Mouse (Mus musculus) cerebellum, adult 9-11 months (tissue): ENCODE results near the gene Gpm6b.

Source experiments
- DNase-seq: peaks from one replicate; pipeline ENCODE4 v3.0.0; 2022

Gpm6b gene

DNA sequence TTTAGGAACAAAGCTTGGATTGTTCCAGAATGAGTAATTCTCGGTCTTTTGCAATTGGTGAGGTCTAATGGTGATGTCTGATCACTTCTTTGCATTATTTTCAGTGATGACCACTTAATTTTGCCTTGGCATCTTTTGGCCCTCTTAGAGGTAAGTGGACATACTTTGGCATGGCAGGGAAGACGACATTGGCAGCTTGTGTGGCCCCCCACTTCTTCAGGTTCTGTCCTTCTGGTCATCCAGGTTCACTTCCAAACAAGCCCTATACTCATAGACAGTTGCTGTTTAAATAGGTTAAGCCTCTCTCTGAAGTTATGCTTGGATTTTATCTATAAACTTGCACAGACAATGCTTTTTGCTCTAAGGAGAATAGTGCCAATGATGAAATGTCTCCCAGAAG is 120.2 kb downstream of the Gpm6b start:
- DNase-seq = peak; percentile 53

DNA sequence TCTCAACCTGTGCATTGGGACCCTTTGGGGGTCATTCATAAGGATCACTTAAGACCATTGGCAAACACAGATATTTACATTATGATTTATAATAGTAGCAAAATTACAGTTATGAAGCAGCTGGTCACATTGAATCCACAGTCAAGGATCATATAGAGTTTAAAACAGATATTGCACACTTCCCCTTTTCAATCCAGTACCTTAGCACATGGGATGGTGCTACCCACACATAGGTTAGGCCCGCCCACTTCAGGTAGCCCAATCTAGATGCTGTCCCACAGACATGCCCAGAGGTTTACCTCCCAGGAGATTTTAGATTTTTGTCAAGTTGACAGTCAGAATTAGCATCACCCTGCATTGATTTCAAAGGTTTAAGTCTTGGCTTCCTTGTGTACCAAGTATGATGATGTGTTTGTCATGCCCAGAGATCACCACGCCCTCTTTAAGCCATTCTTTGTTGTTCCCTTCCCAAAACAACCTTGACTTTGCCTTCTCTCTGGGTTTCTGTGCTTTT is 121.3 kb downstream of the Gpm6b start:
- DNase-seq = no peak

DNA sequence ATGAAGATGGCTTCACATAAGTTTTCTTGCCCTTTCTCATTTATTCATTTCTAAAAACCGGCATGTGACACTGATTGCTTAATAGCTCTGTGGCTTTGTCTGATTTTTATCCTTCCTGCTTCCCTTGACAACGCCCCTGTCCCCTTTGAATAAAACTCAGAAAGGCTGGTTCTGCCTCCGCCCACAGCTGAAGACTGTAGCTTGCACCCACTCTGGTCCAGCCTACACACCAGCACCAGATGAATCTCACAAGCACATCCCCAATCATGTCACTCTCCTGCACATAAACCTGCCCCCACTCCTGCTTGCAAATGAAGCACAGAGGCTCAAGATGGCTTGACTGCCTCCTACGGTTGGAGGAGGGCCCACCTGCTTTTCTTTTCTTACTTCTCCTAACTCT is 121.7 kb downstream of the Gpm6b start:
- no peak for DNase-seq

DNA sequence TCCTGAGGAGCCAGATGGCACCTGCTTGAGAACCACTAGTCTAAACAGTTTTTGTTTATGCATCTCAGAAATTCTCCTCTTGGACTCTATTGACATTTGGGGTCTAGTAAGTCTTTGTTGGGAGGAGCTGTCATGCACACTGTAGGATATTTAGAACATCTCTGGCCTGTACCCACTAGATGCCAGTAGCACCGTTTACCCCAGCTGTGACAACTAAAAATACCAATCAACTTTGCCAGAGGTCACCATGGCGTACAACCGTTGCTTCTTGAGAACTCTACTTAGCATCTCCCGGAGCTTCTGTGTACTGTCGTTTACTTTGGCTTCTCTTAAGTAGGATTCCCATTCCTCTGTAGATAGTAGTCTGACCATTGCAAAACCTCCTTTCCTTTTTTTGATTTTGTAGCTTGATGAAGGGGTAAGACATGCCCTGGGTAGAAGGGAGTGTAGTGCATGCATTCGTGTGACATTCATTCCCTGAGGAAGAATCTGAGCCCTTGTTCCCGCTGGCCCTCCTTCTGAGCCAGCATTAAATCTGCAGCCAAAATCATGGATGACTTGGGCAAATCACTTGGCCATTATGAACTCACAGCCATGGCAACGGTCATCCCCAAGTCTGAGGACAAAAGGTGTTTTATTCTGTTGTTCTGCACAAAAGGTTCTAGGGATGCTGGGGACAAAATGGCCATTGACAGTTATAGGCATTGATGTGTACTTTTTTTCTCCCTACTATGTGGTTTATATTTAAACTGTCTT is 126.9 kb downstream of the Gpm6b start:
- no peak for DNase-seq

DNA sequence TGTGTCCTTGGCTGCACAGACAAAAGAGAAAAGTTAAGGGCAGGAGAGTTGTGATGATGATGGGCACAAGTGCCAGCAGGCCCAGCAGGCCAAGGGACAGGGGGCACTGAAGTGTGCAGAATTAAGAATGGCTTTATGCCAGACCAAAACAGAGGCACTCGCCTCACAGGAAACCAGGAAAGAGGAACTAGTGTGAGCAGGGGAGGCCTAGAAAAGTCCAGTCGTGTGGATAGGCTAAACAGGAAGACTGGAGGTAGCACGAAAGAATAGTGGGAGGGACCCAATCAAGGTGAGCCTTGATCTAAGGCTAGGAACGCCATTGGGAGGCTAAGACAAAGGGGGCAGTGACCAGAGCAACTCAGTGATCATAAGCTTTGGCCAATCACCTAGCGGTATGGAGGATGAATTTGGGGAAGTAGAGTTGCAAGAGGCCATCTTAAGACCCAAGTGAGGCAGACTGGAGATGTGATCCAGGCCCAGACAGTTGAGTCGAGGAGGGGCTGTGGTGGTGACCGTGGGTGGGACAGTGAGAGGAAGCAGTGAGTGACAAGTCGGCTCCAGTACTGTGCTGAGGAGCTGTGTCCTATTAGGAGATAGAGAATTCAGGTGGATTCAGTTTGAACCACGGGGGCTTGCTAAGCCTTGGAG is 138.1 kb downstream of the Gpm6b start:
- peak; percentile 30 for DNase-seq

DNA sequence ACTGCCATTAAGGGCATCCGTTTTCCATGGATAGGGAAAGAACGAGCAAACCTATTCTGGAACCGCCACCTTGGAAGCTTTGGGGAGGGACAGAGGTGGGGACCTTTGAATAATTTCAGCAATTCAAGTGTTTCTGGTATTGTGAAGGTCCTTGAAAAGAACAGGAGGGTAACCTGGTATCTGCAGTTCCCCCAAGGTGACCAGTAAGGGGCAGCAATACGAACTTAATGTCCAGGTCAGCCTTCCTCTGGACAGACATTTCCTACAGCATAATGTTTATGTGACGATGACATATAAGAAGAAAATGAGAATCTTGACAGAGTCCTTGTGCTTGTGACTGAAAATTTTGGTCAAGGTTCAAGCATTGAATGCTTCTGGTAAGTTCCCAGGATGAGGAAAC is 139.9 kb downstream of the Gpm6b start:
- DNase-seq = no peak

DNA sequence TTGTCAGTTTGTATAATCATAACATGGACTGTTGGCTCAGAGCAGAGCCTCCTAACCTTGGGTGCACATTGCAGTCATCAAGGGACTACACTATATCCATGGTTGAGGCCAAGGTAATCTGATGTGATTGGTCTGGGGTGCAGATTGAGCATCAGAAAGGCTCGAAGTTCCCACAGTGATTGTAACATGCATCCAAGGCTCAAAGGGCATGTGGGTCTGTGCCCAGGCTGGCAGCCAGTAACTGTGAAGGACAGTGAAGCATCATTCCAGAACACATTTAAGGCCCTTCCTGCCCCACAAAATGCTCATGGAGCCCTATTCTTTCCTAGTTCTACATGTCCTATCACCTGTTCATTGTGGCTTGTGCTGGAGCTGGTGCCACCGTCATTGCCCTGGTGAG is 144.9 kb downstream of the Gpm6b start:
- DNase-seq = no peak

DNA sequence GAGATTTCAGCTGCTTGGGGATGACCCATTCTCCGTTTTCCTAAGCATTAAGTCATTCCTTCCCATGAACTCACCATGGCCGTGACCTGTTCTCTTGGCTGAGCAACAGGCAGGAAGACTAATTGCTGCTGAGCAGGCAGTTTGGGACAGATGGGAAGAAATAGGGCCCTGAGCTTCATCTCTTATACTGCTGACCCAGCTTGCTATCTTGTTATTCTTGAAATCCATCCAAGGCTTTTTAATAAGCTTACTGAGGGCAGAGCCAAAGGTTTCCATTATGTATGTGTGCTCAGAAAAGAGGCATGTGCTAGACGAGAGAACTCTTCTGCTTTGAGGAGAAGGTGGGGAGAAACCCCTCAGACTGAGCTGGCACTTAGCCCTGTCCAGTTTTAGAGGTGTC is 146.2 kb downstream of the Gpm6b start:
- peak; percentile 36 for DNase-seq

DNA sequence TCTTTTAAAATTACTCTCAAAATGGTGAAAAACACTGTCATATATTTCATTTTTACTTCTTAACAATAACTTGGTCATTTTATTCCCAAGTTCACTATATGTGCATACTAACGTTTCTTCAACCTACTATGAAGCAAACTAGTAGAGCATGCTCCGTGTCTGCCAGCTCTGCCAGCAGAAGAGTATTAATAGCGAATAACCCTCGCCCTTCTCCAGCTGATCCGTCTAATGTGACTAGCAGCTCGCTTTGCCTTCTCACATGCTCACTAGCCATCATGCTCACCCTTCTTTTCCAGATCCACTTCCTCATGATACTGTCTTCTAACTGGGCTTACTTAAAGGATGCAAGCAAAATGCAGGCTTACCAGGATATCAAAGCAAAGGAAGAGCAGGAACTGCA is 147.9 kb downstream of the Gpm6b start:
- no peak for DNase-seq

DNA sequence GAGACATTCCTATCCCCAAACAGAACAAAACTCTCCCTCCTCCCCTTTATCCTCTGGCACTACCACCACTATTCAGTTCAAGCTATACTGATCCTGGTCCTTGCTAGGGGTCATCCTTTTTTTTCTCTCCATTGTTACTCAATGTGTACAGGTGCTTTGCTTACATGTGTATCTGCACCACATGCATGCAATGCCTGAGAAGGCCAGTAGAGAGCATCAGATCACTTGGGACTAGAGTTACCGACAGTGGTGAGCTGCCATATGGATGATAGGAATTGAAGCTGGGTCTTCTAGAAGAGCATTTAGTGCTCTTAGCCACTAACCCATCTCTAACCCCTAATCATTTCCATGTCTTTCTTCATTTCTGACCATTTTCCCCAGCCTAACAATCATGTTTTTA is 155.0 kb downstream of the Gpm6b start:
- DNase-seq = no peak

DNA sequence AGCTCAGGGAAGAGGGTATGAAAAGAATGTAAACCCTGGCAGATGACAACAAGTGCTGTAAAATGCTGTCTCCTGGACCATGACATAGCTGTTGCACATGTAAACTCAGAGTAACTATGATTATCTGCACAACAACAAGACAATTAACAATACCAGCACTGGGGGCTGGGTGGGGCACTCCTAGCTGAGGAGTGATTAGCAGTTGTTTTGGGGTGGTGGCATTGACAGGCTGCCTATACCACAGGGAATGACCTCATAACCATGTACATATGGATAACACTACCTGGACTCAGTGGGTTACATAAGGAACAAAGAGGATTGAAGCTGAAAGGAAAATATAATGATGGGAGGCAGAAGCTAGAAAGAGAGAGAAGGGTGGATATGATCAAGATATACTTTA is 169.2 kb downstream of the Gpm6b start:
- DNase-seq = no peak

DNA sequence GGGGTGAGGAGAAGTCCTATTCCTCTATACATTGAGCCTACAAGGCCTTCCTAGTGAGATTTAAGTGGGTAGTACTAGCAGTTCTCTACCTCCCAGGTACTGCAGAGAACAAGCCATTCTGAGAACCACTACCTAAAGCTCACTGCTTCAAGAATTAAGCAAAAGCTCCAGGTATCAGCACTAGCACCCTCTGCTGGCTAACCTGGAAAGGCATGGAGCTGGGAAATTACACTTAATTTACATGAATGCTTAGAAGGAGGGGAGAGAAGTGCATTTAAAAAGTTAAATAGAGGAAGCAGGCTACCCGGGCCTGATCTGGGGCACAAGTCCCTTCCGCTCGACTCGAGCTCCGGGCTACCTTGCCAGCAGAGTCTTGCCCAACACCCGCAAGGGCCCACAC is 177.5 kb downstream of the Gpm6b start:
- peak; percentile 24 for DNase-seq

DNA sequence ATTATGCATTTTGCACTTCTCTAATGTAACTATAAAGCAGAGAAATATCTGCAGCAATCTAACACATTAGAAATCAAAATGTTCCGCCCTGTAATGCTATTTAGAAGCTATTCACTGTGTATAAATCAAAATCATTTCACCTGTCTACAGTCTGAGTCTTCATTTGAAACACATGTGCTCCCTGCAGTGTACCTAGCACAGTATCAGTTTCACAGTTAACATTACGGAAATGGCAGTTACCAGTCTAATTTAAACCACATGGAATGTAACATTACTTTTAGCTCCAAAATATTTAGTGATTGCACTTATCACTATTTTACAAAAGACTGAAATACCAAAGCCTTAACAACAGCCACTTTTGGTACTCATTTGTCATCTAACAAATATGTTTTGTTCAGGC is 196.1 kb downstream of the Gpm6b start:
- no peak for DNase-seq
